Mouse (Mus musculus) megakaryocyte, embryonic 14.5 days (primary cell): ENCODE measurements at regions not wholly inside any gene's neighbourhood (a gene's known extent, or its start where the extent isn't known, plus 50 kb on each side); places are given as distances from the start of the nearest gene placed in this dataset.
A peak's percentile ranks its signal among the peaks of the same experiment; 100 is the strongest.
"Not testable (repeated sequence)": the region's sequence is repeated elsewhere in the genome, so short reads cannot be mapped to it uniquely, and the experiment has no call there.

Experiments
- H3K27me3 ChIP-seq: replicated peaks from 2 replicates; pipeline ENCODE3; 2012; ENCODE audit warnings: inconsistent platforms
- H3K36me3 ChIP-seq: replicated peaks from 2 replicates; pipeline ENCODE3; 2012; ENCODE audit warnings: low read length, inconsistent platforms, mixed read lengths
- H3K4me1 ChIP-seq: 2 replicates; pipeline ENCODE4 v1.6.1; 2012; ENCODE audit warnings: inconsistent platforms
- H3K4me3 ChIP-seq: replicated peaks from 2 replicates; pipeline ENCODE3; 2012; ENCODE audit warnings: moderate library complexity, mild to moderate bottlenecking, inconsistent platforms
- H3K9me3 ChIP-seq: 2 replicates; pipeline ENCODE4 v1.6.1; 2012; ENCODE audit warnings: inconsistent platforms
- FLI1 ChIP-seq: IDR thresholded peaks from 2 replicates; pipeline ENCODE4 v1.6.1; 2012; ENCODE audit warnings: low read length, inconsistent platforms, mixed read lengths
- GATA1 ChIP-seq: IDR thresholded peaks from 3 replicates; pipeline ENCODE4 v1.6.1; 2012; ENCODE audit warnings: mixed read lengths, low read length, inconsistent platforms, borderline replicate concordance

DNA sequence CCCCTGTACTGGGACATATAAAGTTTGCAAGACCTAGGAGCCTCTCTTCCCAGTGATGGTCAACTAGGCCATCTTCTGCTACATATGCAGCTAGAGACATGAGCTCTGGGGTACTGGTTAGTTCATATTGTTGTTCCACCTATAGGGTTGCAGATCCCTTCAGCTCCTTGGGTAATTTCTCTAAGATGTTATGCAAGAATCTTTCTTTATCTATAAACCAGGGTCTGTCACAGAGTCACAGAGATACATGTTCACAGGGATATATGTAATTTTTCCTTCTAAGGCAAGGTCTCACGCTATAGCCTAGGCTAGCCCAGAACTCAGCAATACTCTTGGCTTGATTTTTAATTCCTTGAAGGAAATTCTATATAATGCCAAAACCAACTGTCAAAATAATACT is 56.9 kb downstream of the Zfp36l1 start:
- not testable (repeated sequence) for H3K36me3 ChIP-seq, H3K27me3 ChIP-seq, H3K9me3 ChIP-seq, H3K4me3 ChIP-seq
- H3K4me1 ChIP-seq, result peaks cover 50% of the 10 kb centered on the region

DNA sequence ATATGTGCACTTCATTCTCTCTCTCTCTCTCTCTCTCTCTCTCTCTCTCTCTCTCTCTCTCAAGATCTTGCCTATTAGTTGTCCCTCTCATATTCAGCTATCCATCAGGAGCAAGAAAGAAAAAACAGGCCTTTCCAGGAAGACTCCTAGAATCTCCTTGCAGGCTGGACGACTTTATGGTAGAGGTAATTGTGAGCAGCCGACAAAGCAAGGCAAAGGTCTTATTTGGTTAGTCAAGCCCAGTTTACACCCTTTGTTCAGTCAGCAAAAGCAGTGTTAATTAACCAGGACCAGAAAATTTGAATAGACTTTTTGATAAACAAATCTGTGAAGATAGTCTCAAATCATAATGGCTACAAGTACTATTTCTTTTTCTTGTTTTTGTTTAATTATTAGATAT is 57.4 kb downstream of the Zfp36l1 start:
- no peaks in the 10 kb centered on the region for H3K36me3 ChIP-seq
- no peaks in the 10 kb centered on the region for H3K27me3 ChIP-seq
- TF ChIP-seq FLI1 (no peak), GATA1 (no peak)
- no peaks in the 10 kb centered on the region for H3K9me3 ChIP-seq
- no peak overlapping the region for H3K4me3 ChIP-seq
- peaks cover 45% of the 10 kb centered on the region for H3K4me1 ChIP-seq

DNA sequence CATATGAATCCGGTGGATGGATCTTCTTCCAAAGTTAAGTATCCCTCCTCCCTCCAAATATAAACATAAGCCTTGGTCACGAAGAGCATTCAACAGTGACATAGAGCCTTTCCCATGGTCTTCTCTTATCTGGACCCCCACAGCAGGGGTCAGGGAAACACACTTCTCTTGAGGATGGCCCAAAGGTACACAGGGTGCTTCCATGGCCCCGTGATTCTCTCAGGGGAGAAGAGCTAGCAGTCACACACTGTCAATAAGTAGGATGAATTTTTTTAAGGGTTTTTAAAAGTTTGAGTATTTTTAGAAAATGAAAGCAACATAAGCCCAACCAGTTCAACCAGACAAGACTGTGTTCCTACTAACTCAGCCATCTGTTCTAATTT is 58.2 kb downstream of the Zfp36l1 start:
- Histone ChIP-seq H3K4me3 (no peak overlapping the region), H3K9me3 (no peaks in the 10 kb centered on the region), H3K4me1 (peaks cover 38% of the 10 kb centered on the region), H3K36me3 (no peaks in the 10 kb centered on the region), H3K27me3 (no peaks in the 10 kb centered on the region)
- TF ChIP-seq GATA1, result no peak
- no peak for TF ChIP-seq FLI1

DNA sequence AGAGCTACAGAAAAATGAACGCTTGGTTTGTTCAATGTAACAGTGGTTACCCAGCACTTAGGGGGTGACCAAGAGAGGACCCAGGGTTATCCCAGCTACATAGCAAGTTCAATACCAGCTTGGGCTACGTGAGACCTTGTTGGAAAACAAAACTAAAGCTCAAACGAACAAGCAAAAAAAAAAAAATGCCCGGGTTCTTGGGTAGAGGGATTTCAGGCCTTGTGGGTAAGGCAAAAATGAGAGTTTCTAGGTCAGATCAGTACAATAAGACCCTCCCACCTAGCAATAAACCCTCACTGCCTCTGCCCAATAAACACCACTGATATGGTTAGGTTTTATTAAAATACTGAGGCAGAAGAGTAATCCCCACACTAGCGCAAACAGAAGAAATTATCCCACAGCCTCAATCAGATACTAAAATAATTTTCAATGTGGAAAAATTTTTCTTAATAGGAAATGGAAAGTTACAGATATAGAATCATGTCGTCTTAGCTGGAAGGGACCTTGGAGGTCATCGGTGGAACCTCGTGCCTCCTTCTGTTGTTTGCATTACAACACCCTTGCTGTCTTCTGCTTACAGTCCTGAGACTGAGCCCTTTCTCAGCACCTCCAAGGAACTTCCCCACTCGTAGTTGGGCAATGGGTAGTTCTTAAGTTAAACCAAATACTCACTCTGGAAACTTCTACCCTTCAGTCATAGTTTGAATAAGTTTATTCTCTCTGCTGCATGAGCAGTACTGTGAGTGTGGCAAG is 58.7 kb downstream of the Zfp36l1 start:
- Histone ChIP-seq H3K4me1 (peaks cover 35% of the 10 kb centered on the region), H3K9me3 (no peaks in the 10 kb centered on the region), H3K4me3 (no peak overlapping the region), H3K27me3 (no peaks in the 10 kb centered on the region), H3K36me3 (no peaks in the 10 kb centered on the region)
- TF ChIP-seq GATA1 (no peak), FLI1 (no peak)

- peaks cover 8% of the 10 kb centered on the region for H3K27me3 ChIP-seq
- H3K36me3 ChIP-seq, result no peaks in the 10 kb centered on the region
- H3K4me1 ChIP-seq, result peaks cover 38% of the 10 kb centered on the region
- H3K9me3 ChIP-seq, result no peaks in the 10 kb centered on the region
- TF ChIP-seq GATA1 (no peak), FLI1 (no peak)
- H3K4me3 ChIP-seq, result no peak overlapping the region
Observed at GRCm38 (mm10) chr12:80048215-80048979, 64.4 kb downstream of the Zfp36l1 start.

GRCm38 (mm10) chr12:80046625-80047303 is 66.0 kb downstream of the Zfp36l1 start:
- Histone ChIP-seq H3K9me3 (no peaks in the 10 kb centered on the region), H3K4me1 (peaks cover 39% of the 10 kb centered on the region), H3K4me3 (peak overlapping the region; percentile 44), H3K27me3 (peaks cover 14% of the 10 kb centered on the region), H3K36me3 (no peaks in the 10 kb centered on the region)
- TF ChIP-seq GATA1, result no peak
- TF ChIP-seq FLI1, result no peak

DNA sequence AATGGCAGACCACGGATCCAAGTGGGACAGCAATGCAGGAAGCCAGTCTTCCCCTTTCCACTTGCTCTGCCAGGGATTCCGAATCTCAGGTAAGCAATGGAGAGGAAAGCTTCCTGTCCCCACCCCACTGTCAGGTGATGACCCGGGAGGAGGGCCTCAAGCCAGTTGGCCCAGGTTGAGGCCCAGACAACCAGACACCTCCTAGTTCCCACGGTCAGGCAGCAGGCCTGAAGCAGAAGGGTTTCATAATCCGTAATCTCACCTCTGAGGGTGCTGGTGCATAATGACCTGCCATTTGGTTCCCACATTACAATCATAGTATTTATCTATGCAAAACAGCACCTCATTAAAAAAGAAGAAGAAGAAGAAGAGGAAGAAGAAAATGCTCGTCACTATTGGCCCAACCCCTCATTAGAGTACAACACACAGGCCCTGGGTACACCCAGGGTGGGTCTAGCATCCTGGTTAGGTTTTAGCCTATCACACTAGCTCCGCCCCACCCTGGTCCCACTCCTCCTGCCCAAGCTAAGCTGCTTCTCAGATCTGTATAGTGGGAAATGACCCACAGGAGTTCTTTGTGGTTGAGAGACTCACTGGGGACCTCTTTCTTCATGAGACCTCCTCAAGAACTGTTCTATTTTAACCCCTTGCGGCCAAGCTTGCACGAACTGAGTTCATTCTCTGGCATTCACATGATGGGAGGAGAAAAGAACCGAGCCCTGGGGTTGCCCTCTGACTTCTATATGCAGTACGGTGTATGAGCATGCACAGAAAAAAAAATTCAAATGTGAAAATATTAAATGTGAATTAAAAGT is 71.1 kb downstream of the Zfp36l1 start:
- Histone ChIP-seq H3K4me3 (no peak overlapping the region), H3K4me1 (peaks cover 41% of the 10 kb centered on the region), H3K36me3 (no peaks in the 10 kb centered on the region), H3K27me3 (peaks cover 20% of the 10 kb centered on the region), H3K9me3 (no peaks in the 10 kb centered on the region)
- TF ChIP-seq GATA1, result no peak
- TF ChIP-seq FLI1, result no peak

- Histone ChIP-seq H3K4me1 (peaks cover 41% of the 10 kb centered on the region), H3K27me3 (peaks cover 25% of the 10 kb centered on the region), H3K9me3 (no peaks in the 10 kb centered on the region), H3K36me3 (no peaks in the 10 kb centered on the region), H3K4me3 (no peak overlapping the region)
- no peak for TF ChIP-seq GATA1
- TF ChIP-seq FLI1, result no peak
Observed at GRCm38 (mm10) chr12:80041012-80041411, 71.8 kb downstream of the Zfp36l1 start.

GRCm38 (mm10) chr12:80040233-80040632 is 72.6 kb downstream of the Zfp36l1 start:
- peaks cover 48% of the 10 kb centered on the region for H3K4me1 ChIP-seq
- TF ChIP-seq FLI1, result no peak
- TF ChIP-seq GATA1, result no peak
- H3K4me3 ChIP-seq, result no peak overlapping the region
- H3K36me3 ChIP-seq, result no peaks in the 10 kb centered on the region
- H3K27me3 ChIP-seq, result peaks cover 25% of the 10 kb centered on the region
- H3K9me3 ChIP-seq, result no peaks in the 10 kb centered on the region

DNA sequence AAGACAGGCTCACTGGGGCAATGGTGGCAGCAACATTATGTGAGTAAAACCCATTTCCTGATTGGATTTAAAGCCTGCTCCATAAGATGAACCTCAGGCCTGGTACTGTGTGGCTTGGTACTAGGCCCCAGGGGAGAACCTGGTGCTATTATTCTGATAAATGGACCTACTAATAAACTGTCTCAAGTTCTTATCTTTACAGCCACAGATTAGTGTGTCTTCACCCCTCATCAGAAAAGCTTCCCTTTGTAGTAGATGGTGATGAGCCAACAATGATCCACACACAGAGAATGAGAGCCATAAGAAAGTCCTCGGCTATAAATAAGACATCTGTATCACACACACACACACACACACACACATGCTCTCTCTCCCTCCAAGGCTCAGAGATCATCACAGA is 73.7 kb downstream of the Zfp36l1 start:
- no peaks in the 10 kb centered on the region for H3K9me3 ChIP-seq
- H3K4me3 ChIP-seq, result no peak overlapping the region
- peaks cover 31% of the 10 kb centered on the region for H3K27me3 ChIP-seq
- TF ChIP-seq FLI1, result no peak
- TF ChIP-seq GATA1, result no peak
- H3K4me1 ChIP-seq, result peaks cover 58% of the 10 kb centered on the region
- H3K36me3 ChIP-seq, result no peaks in the 10 kb centered on the region
